Mouse (Mus musculus) frontal cortex, adult (tissue): Measurements from ENCODE around the gene Ppp1r15a.
"Not testable (repeated sequence)": the region's sequence is repeated elsewhere in the genome, so short reads cannot be mapped to it uniquely, and the experiment has no call there.

Experiments used
- ATAC-seq: cut with Nextera tagmentation; 2 replicates; pipeline ENCODE4 v1.9.2; 2017; ENCODE audit warnings: mild to moderate bottlenecking, moderate library complexity, mixed read lengths; ENCODE audit not compliant: low TSS enrichment

Gene Ppp1r15a

DNA sequence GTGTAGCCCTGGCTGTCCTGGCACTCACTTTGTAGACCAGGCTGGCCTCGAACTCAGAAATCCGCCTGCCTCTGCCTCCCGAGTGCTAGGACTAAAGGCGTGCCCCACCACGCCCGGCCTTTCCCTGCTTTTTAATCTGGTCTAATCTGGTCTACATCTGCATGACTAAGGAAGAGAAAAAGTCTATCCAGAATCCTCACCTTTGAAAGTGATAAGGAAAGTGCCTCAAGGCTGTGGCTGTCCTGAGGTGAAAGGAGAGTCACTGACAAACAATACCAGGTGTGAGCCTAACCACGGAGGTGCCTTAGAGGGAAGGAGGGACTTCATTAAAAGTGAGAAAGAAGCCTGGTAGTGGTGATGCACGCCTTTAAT is 25.4 kb upstream of the Ppp1r15a start:
- ATAC-seq: no peak

- ATAC-seq: no peak
These were observed 24.9 kb upstream of the Ppp1r15a start for GRCm38 (mm10) chr7:45550821-45551511.

- no peak for ATAC-seq
These were observed 23.8 kb upstream of the Ppp1r15a start for GRCm38 (mm10) chr7:45549641-45550436.

- ATAC-seq: no peak
These were observed 18.5 kb upstream of the Ppp1r15a start for GRCm38 (mm10) chr7:45544525-45544924.

DNA sequence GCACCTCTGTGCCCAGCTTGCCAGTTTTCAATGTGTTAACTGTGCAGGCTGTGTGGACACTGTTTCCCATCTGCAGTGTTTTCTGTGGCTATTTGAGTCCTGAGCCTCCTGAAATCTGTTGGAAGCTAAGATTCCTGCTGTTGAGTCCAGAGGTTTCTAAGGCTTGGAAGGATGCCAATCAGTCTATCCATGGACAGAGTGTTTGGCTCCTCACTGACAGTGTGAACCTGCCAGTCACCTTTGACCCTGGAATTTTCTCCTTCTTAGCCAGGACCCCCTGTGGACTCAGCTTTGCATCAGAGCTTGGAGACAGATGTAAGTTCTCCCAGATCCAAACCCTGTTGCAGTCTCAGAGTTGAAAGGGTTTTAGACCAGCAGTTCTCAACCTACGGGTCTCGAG is 14.1 kb upstream of the Ppp1r15a start:
- ATAC-seq: no peak

- no peak for ATAC-seq
These were observed 13.0 kb upstream of the Ppp1r15a start for GRCm38 (mm10) chr7:45539095-45539494.

GRCm38 (mm10) chr7:45538163-45539041 is 12.3 kb upstream of the Ppp1r15a start:
- peak; percentile 81 for ATAC-seq

- ATAC-seq: no peak
These were observed 11.5 kb upstream of the Ppp1r15a start for GRCm38 (mm10) chr7:45537602-45538001.

DNA sequence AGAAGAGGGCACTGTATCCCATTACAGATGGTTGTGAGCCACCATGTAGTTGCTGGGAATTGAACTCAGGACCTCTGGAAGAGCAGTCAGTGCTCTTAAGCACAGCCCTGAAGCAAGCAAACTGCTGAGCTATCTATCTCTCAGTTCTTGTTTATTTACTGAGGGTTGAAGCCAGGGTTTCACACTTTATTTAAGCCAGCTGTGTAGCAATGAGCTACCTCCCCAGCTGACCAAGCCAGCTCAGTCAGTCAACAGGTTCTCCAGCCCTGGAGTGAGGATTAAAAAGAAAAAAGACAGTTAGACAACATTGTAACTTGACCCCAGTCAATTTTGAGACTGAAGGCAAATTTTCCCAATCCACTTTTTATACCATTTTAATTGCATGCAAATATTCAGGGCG is 9.6 kb upstream of the Ppp1r15a start:
- no peak for ATAC-seq

GRCm38 (mm10) chr7:45530643-45531042 is 4.6 kb upstream of the Ppp1r15a start:
- ATAC-seq: no peak

DNA sequence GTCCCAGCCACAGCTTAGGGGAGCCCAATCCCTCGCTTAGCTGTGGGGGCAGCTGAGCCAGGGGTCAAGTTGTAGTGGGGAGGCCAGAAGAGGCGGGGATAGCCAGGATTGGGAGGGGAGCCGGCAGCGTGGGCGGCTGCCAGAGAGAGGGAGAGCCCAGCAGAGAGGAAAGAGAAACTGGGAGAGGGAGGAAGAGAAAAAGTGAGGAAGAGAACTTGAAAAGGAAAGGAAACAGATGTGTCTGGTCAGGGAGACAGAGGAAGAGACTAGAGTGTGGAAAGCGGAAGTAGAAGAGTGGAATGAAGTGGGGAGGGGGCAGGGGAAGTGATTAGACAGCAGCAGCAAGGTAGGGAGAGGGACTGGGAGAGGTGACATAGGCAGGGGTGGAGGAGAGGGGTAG is 3.4 kb upstream of the Ppp1r15a start:
- ATAC-seq: no peak

GRCm38 (mm10) chr7:45527169-45527568 is 1.1 kb upstream of the Ppp1r15a start:
- not testable (repeated sequence) for ATAC-seq

GRCm38 (mm10) chr7:45526474-45527120 is 529 bp upstream of the Ppp1r15a start:
- ATAC-seq: no peak

GRCm38 (mm10) chr7:45524841-45525621 is 1.0 kb downstream of the Ppp1r15a start:
- ATAC-seq: no peak

- ATAC-seq: no peak
These were observed 2.3 kb downstream of the Ppp1r15a start for GRCm38 (mm10) chr7:45523678-45524170.

GRCm38 (mm10) chr7:45522957-45523676 is 3.0 kb downstream of the Ppp1r15a start:
- ATAC-seq: no peak

DNA sequence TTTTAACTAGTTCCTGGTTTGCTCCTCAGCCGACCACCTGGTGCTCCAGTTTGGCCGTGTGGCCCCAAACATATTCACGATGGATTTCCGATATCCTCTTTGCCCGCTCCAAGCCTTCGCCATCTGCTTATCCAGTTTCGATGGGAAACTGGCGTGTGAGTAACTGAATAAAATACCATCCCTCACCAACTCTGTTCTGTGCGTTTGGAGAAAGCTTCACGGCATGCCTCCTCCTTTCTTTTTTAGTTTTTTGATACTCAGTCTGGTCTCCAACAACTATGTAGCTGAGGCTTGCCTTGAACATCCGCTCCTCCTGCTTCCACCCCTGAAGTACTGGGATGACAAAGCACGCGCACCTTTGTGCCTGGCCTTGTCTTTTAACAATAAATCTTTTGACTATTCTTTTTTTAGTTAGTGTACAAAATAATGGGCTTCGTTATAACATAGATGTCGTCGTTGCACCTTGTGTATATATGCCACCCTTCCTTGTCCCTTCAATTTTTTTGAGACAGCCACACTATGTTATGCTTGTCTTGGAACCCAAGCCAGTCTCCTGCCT is 3.8 kb downstream of the Ppp1r15a start:
- no peak for ATAC-seq

- ATAC-seq: peak; percentile 74
These were observed 4.3 kb downstream of the Ppp1r15a start for GRCm38 (mm10) chr7:45521728-45522184.

GRCm38 (mm10) chr7:45520605-45521004 is 5.5 kb downstream of the Ppp1r15a start:
- no peak for ATAC-seq
